In genomic region chr11:69411538-69412203, GRCm38 (mm10) we compare ENCODE assay signal across 8 mouse cellular contexts. TPM values are rescaled to one million over a fixed set of nuclear protein-coding genes. Genes with fewer than 3 reads are reported as not detected.
A peak's percentile ranks its signal among the peaks of the same experiment; 100 is the strongest.
DNase-seq lines count a peak whose midpoint lies in the region; ATAC-seq lines count a peak whose summit lies in the region.

No protein-coding gene starts in this region.

- peaks cover 42% of the 10 kb centered on the region for H3K36me3 ChIP-seq in embryonic facial prominence, embryonic 10.5 days (replicated peaks)
- peaks cover 27% of the 10 kb centered on the region for H3K36me3 ChIP-seq in heart, embryonic 12.5 days
- peaks cover 9% of the 10 kb centered on the region for H3K36me3 ChIP-seq in kidney, embryonic 16.5 days (ENCODE audit: insufficient read depth, low read length)
- peaks cover 17% of the 10 kb centered on the region for H3K36me3 ChIP-seq in lung, embryonic 16.5 days (ENCODE audit: control insufficient read depth, insufficient read depth, low read length)

- H3K27ac ChIP-seq in embryonic facial prominence, embryonic 10.5 days (replicated peaks), result peak overlapping the region; percentile 90
- peak overlapping the region; percentile 99 for H3K27ac ChIP-seq in heart, embryonic 12.5 days (ENCODE audit: poor library complexity, severe bottlenecking)
- peak overlapping the region; percentile 99 for H3K27ac ChIP-seq in kidney, embryonic 16.5 days (ENCODE audit: low read length)
- peak overlapping the region; percentile 96 for H3K27ac ChIP-seq in lung, embryonic 16.5 days (ENCODE audit: low read length)

- WGBS in embryonic facial prominence, embryonic 10.5 days, result 1% methylated on average over 39 of the region's 39 CpGs
- WGBS in heart, embryonic 12.5 days, result under 1% methylated on average over 38 of the region's 39 CpGs
- under 1% methylated on average over 39 of the region's 39 CpGs for WGBS in kidney, embryonic 16.5 days
- WGBS in lung, embryonic 16.5 days, result 2% methylated on average over 39 of the region's 39 CpGs

- no peaks in the 10 kb centered on the region for H3K27me3 ChIP-seq in embryonic facial prominence, embryonic 10.5 days (replicated peaks; ENCODE audit: low read depth, poor library complexity, severe bottlenecking)
- H3K27me3 ChIP-seq in heart, embryonic 12.5 days (replicated peaks), result no peaks in the 10 kb centered on the region
- no peaks in the 10 kb centered on the region for H3K27me3 ChIP-seq in kidney, embryonic 16.5 days (ENCODE audit: insufficient read depth, low read length)
- H3K27me3 ChIP-seq in lung, embryonic 16.5 days (ENCODE audit: control insufficient read depth, insufficient read depth, low read depth, low read length), result no peaks in the 10 kb centered on the region

- DNase-seq in A20 (ENCODE audit: low read depth, low spot score) (peak; percentile 75), MN1 (ENCODE audit: low spot score) (peak; percentile 80)
- DNase-seq in embryonic facial prominence, embryonic 10.5 days (ENCODE audit: low spot score), result peak; percentile 74
- DNase-seq in retina, embryonic 14.5 days (ENCODE audit: low spot score), result peak; percentile 56

- H3K9ac ChIP-seq in heart, embryonic 12.5 days, result peak overlapping the region; percentile 97
- H3K9ac ChIP-seq in kidney, embryonic 16.5 days (replicated peaks; ENCODE audit: low read length), result peak overlapping the region; percentile 92
- H3K9ac ChIP-seq in lung, embryonic 16.5 days (ENCODE audit: low read length), result peak overlapping the region; percentile 93

- H3K9me3 ChIP-seq in embryonic facial prominence, embryonic 10.5 days, result no peaks in the 10 kb centered on the region
- no peaks in the 10 kb centered on the region for H3K9me3 ChIP-seq in heart, embryonic 12.5 days (replicated peaks)
- H3K9me3 ChIP-seq in kidney, embryonic 16.5 days (ENCODE audit: low read length), result no peaks in the 10 kb centered on the region
- no peaks in the 10 kb centered on the region for H3K9me3 ChIP-seq in lung, embryonic 16.5 days (ENCODE audit: control insufficient read depth, low read length)

- ATAC-seq in heart, embryonic 12.5 days (ENCODE audit: insufficient number of reproducible peaks, low FRiP score), result peak; percentile 62
- ATAC-seq in kidney, embryonic 16.5 days (ENCODE audit: low FRiP score, low TSS enrichment), result no peak
- ATAC-seq in lung, embryonic 16.5 days (ENCODE audit: low read depth), result peak; percentile 6
- no peak for ATAC-seq in monocyte, adult 5-6 weeks (replicated peaks; ENCODE audit: insufficient number of reproducible peaks, low FRiP score, low TSS enrichment, poor library complexity, severe bottlenecking)

- peak overlapping the region; percentile 93 for H3K4me3 ChIP-seq in embryonic facial prominence, embryonic 10.5 days
- H3K4me3 ChIP-seq in heart, embryonic 12.5 days, result peak overlapping the region; percentile 84
- H3K4me3 ChIP-seq in kidney, embryonic 16.5 days (ENCODE audit: low read length), result peak overlapping the region; percentile 68
- peak overlapping the region; percentile 77 for H3K4me3 ChIP-seq in lung, embryonic 16.5 days (ENCODE audit: low read length)

- peaks cover 89% of the 10 kb centered on the region for H3K4me1 ChIP-seq in embryonic facial prominence, embryonic 10.5 days
- peaks cover 52% of the 10 kb centered on the region for H3K4me1 ChIP-seq in heart, embryonic 12.5 days (replicated peaks)
- H3K4me1 ChIP-seq in kidney, embryonic 16.5 days (ENCODE audit: insufficient read depth, low read length), result peaks cover 48% of the 10 kb centered on the region
- peaks cover 46% of the 10 kb centered on the region for H3K4me1 ChIP-seq in lung, embryonic 16.5 days (replicated peaks; ENCODE audit: control insufficient read depth, insufficient read depth, low read length)

- H3K4me2 ChIP-seq in heart, embryonic 12.5 days, result peak overlapping the region; percentile 88
- H3K4me2 ChIP-seq in kidney, embryonic 16.5 days (replicated peaks; ENCODE audit: low read depth, low read length), result peak overlapping the region; percentile 97
- H3K4me2 ChIP-seq in lung, embryonic 16.5 days (ENCODE audit: low read depth, low read length), result peak overlapping the region; percentile 91

RNA-seq across cellular contexts. Expression of gene Kdm6b, which starts 1.8 kb away (rescaled TPM):
- polyA plus RNA-seq in embryonic facial prominence, embryonic 10.5 days (2016; fragmentation: Nextera tagmentation; extraction: Ambion mirVana), result 39.8 and 39.9 TPM in 2 replicates
- 24.9 and 25.4 TPM in 2 replicates for polyA plus RNA-seq in heart, embryonic 12.5 days (2016; fragmentation: Nextera tagmentation; extraction: Ambion mirVana)
- polyA plus RNA-seq in kidney, embryonic 16.5 days (2015; fragmentation: Nextera tagmentation; extraction: Ambion mirVana), result 26.0 and 31.3 TPM in 2 replicates
- 25.2 and 26.0 TPM in 2 replicates for polyA plus RNA-seq in lung, embryonic 16.5 days (2015; fragmentation: Nextera tagmentation; extraction: Ambion mirVana)
- 14.3 to 27.5 TPM (median 16.8 TPM) in 3 replicates for total RNA-seq in monocyte, adult 5-6 weeks (2017)

RNA-seq across cellular contexts. Expression of gene Tmem88, which starts 13.6 kb away (rescaled TPM):
- polyA plus RNA-seq in embryonic facial prominence, embryonic 10.5 days (2016; fragmentation: Nextera tagmentation; extraction: Ambion mirVana), result 19.8 and 23.1 TPM in 2 replicates
- 34.4 and 35.7 TPM in 2 replicates for polyA plus RNA-seq in heart, embryonic 12.5 days (2016; fragmentation: Nextera tagmentation; extraction: Ambion mirVana)
- 46.5 and 47.7 TPM in 2 replicates for polyA plus RNA-seq in kidney, embryonic 16.5 days (2015; fragmentation: Nextera tagmentation; extraction: Ambion mirVana)
- polyA plus RNA-seq in lung, embryonic 16.5 days (2015; fragmentation: Nextera tagmentation; extraction: Ambion mirVana), result 54.7 and 57.4 TPM in 2 replicates
- 3.1 to 3.8 TPM in 2 of 3 replicates, not detected in the other for total RNA-seq in monocyte, adult 5-6 weeks (2017)

RNA-seq across cellular contexts. Expression of gene Cyb5d1, which starts 16.2 kb away (rescaled TPM):
- polyA plus RNA-seq in embryonic facial prominence, embryonic 10.5 days (2016; fragmentation: Nextera tagmentation; extraction: Ambion mirVana), result 49.3 and 50.2 TPM in 2 replicates
- 24.8 and 27.1 TPM in 2 replicates for polyA plus RNA-seq in heart, embryonic 12.5 days (2016; fragmentation: Nextera tagmentation; extraction: Ambion mirVana)
- 34.0 and 37.3 TPM in 2 replicates for polyA plus RNA-seq in kidney, embryonic 16.5 days (2015; fragmentation: Nextera tagmentation; extraction: Ambion mirVana)
- 32.3 and 32.6 TPM in 2 replicates for polyA plus RNA-seq in lung, embryonic 16.5 days (2015; fragmentation: Nextera tagmentation; extraction: Ambion mirVana)
- 19.2 to 55.3 TPM (median 20.9 TPM) in 3 replicates for total RNA-seq in monocyte, adult 5-6 weeks (2017)

RNA-seq across cellular contexts. Expression of gene Naa38, which starts 16.4 kb away (rescaled TPM):
- polyA plus RNA-seq in embryonic facial prominence, embryonic 10.5 days (2016; fragmentation: Nextera tagmentation; extraction: Ambion mirVana), result 136 and 137 TPM in 2 replicates
- 147 and 150 TPM in 2 replicates for polyA plus RNA-seq in heart, embryonic 12.5 days (2016; fragmentation: Nextera tagmentation; extraction: Ambion mirVana)
- polyA plus RNA-seq in kidney, embryonic 16.5 days (2015; fragmentation: Nextera tagmentation; extraction: Ambion mirVana), result 142 and 150 TPM in 2 replicates
- 158 and 165 TPM in 2 replicates for polyA plus RNA-seq in lung, embryonic 16.5 days (2015; fragmentation: Nextera tagmentation; extraction: Ambion mirVana)
- 51.4 to 93.3 TPM (median 54.6 TPM) in 3 replicates for total RNA-seq in monocyte, adult 5-6 weeks (2017)

RNA-seq across cellular contexts. Expression of gene Chd3, which starts 42.5 kb away (rescaled TPM):
- 46.2 and 55.9 TPM in 2 replicates for polyA plus RNA-seq in embryonic facial prominence, embryonic 10.5 days (2016; fragmentation: Nextera tagmentation; extraction: Ambion mirVana)
- polyA plus RNA-seq in heart, embryonic 12.5 days (2016; fragmentation: Nextera tagmentation; extraction: Ambion mirVana), result 19.2 and 23.5 TPM in 2 replicates
- 58.6 and 67.2 TPM in 2 replicates for polyA plus RNA-seq in kidney, embryonic 16.5 days (2015; fragmentation: Nextera tagmentation; extraction: Ambion mirVana)
- polyA plus RNA-seq in lung, embryonic 16.5 days (2015; fragmentation: Nextera tagmentation; extraction: Ambion mirVana), result 56.9 and 60.3 TPM in 2 replicates
- total RNA-seq in monocyte, adult 5-6 weeks (2017), result 76.7 to 192 TPM (median 86.2 TPM) in 3 replicates

Comparison
In these comparisons a context has a peak if more than half of its experiments do, and no peak if none do; other contexts are left out.
1. ATAC-seq: peak in heart, embryonic 12.5 days (single experiment) and lung, embryonic 16.5 days (single experiment); none in kidney, embryonic 16.5 days (single experiment) and monocyte, adult 5-6 weeks (single experiment).
2. Peak in every context shown above with its lines, with median percentiles within 50 percentile points of each other: DNase-seq, H3K27ac ChIP-seq, H3K4me3 ChIP-seq, H3K4me2 ChIP-seq and H3K9ac ChIP-seq.